Mouse (Mus musculus) T-helper 17 cell (primary cell): Measurements from ENCODE around the gene Osbp2.

ENCODE experiments used
- in situ Hi-C, 2 experiments: fragments of 300-600 bp; cut with MboI, MseI; formaldehyde crosslinking; loops; 1 replicate in 1 of 2; 2 replicates in 1 of 2; pipeline ENCODE4 v1.15.1; 2025; ENCODE audit warnings: high pct_unique_total_duplicates in 2 of 2

Gene Osbp2

DNA sequence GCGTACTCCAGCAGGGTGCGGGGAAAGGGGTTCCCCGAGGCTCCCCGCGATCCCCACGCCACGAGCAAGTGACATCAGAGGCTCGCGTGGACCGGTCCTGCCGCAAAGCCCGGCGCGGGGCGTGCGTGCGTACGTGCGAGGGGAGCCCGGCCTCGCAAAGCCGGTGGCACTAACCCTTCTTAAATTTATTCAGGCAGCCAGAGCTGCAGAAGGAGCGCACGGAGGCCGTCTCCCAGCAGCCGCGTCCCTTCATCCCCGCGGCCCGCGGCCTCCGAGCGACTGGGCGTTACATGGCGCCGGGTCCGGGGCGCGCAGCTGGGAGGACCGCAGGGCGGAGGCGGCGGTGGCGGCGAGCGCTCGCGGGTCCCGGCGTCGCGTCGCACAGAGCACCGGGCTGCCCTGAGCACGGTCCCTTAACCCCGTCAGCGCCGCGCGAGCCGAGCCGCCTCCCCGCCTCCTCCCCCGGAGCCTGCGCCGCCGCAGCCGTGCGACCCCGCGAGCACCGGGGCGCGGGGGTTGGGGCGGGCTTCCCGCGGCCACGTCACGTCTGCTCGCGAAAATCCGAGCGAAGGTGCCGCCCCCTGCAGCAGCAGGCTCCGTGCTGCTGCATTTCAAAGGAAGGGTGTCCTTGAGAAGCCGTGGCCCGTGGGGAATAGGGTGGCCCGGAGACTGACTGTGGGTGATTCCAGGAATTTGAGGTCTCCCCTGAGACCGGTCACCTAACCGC, 101.8 kb downstream of the Osbp2 start:
- in situ Hi-C loops = no loop called here

- in situ Hi-C loops = no loop called here
Observed at GRCm38 (mm10) chr11:3761339-3761738, 102.4 kb downstream of the Osbp2 start.

DNA sequence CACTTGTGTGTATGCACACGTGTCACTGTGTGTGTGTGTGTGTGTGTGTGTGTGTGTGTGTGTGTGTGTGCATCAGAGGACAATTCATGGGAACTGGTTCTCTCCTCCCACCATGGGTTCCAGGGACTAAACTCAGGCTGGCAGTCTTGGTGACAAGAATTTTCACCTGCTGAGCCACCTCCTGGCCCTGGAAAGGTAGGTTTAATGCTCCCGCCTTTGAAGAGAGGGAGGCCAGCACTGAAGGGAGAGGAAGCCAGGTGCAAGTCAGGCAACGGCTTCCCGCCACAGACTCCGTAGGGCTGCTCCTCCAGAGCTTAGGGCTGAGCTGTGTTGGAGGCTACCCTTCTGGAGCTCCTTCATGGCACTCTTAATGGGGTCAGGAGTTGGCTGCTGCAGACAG, 104.3 kb downstream of the Osbp2 start:
- in situ Hi-C loops = no loop called here

DNA sequence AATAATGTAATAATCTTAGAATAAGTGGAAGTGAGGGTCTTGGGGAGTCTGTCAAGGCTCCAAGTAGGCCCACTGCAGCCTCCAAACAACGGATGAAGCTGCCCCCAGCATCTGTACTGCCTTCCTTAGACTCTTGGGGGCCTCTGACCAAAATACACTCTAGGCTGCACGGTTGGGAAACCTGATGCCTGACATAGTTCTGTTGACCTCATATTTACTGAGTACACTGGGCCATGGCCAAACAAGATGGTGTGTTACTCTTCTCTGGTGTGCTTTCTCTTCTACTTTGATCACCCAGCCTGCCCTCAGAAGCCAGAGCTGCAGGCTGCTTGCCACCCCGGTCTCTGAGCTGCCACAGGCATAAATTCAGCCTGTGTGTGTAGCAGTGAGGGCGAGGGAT, 108.4 kb downstream of the Osbp2 start:
- in situ Hi-C loops = no loop called here

DNA sequence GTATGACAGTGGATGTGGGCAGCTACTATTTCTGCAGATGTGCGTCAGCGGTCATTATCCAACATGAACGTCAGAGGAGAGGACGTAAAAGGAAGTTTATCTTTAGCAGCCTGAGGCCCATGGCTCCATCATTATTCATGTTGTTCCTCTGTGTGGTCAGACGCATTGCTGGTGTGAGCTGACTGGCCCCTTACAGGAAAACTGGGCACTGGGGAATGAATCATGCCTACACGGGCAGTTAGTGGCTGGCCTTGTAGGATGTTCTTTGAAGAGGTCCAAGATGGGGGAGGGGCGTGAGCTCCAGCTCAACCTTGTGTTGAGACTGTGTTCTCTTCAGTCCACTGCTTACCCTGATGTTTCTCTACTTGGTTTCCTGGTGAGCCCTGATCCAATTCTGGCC, 109.0 kb downstream of the Osbp2 start:
- in situ Hi-C loops = no loop called here

GRCm38 (mm10) chr11:3753897-3754296, 109.8 kb downstream of the Osbp2 start:
- in situ Hi-C loops = no loop called here

DNA sequence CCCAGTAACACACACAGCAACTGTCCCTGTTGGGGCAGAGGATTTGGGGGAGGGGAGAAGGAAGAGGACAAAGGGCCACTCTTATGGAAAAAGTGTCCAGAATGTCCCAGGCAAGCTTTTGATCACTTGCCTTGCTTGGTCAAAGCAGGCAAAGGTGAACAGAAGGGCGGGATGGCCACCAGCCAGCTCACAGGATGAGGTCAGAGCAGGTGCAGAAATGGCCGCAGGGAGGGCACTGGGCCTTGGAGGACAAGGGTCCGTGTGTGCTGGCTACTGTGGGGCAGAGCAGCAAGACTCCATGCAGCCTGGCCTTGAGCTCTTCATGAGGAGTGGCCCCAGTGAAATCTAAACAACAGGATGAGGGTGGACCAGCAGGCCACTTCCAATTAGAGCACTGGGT, 110.9 kb downstream of the Osbp2 start:
- in situ Hi-C loops = no loop called here

DNA sequence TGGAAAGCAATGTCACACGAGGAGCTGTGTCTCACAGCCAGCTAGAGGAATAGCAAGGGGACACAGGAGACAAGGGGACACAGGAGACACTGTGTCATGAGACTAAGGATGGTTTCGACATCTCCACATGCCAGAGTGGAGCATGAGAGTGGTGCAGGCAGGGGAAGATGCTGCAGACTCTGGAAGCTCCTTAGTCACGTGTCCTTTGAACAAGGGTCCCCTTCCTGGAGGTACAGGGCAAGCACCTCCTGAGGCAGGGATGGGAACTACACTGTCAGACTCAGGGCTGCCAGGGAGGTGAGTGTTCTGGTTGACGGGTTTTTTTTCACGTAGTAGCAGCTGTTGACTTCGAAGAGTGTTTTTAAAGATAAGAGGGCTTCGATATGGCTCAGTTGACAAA, 113.9 kb downstream of the Osbp2 start:
- in situ Hi-C loops = no loop called here

GRCm38 (mm10) chr11:3742449-3742848, 121.3 kb downstream of the Osbp2 start:
- in situ Hi-C loops = no loop called here

GRCm38 (mm10) chr11:3741183-3741582, 122.5 kb downstream of the Osbp2 start:
- in situ Hi-C loops = no loop called here

DNA sequence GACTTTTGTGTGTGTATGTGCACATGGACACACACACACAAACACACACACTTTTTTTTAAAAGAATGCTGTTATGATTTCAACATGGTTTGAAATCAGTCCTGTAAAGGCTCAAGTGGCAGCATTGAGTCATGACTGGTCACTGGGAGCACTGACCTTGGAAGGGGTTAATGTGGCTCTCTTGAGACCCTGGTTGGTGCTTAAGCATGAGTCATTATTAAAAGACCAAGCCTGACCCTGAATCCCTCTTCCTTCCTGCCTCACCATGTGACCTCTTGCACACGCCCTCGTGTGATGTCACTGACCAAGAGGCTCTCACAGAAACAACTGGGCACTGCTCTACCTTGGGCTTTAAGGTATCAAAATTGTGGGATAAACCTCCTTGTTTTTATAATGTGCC, 124.9 kb downstream of the Osbp2 start:
- in situ Hi-C loops = no loop called here

DNA sequence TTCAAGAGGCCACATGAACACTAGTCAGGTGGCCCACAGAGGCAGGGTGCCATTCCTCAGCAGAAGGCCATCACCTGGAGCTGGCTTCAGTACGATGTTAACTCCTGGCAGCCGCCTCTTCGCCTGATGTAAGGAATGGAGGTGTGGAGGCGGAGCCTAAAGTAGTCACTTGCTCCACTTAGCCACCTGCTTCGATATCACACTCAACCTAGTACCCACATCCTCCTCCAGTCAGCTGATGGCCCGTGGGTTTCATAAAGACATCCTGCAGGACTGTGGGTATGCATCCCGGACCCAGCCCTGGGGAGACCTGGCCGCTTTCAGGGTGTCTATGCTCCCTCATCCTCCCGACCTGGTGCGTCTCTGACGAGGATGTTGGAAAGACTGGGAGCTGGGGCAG, 128.0 kb downstream of the Osbp2 start:
- in situ Hi-C loops = no loop called here

GRCm38 (mm10) chr11:3733933-3734636, 129.6 kb downstream of the Osbp2 start:
- in situ Hi-C loops = no loop called here

DNA sequence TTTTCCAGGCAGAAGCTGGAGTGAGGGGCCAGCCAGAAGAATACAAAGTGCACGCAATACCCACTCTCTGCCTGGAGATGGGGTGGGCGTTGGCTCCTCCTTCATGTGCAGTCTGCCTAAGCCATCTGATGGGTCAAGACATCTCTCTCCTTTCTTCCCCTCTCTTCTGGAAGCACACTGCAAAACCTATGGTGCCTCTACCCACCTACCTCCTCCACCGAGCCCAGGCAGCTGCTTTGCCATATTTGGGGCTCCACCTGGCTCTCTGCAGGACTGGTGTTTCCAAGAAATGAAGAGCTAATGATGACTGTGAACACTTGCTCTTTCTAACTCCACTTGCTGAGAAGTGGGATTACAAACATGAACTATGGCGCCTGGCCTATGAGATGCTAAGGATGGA, 132.2 kb downstream of the Osbp2 start:
- in situ Hi-C loops = no loop called here

GRCm38 (mm10) chr11:3727438-3728105, 136.1 kb downstream of the Osbp2 start:
- in situ Hi-C loops = no loop called here

- in situ Hi-C loops = no loop called here
Observed at GRCm38 (mm10) chr11:3725331-3726054, 138.2 kb downstream of the Osbp2 start.

DNA sequence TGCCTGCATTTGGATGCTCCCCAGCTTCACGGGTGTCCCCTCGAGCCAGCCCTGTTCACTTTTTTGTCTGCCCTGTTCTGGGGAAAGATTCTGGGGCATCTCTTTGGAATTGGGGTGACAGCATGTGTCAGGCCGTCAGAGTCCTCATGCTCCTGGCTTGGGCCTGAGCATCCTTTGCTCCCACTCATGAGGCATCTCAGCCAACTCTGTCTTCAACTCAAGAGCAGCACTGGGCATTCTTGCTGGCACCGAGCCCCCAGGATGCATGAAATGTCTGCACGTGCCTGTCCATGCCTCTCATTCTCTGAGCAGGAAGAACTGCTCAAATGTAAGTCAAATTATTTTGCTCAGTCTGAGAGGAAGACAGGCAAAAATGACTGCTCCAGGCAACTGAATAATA, 139.0 kb downstream of the Osbp2 start:
- in situ Hi-C loops = no loop called here

- in situ Hi-C loops = no loop called here
Observed at GRCm38 (mm10) chr11:3723910-3724309, 139.8 kb downstream of the Osbp2 start.

GRCm38 (mm10) chr11:3722861-3723260, 140.8 kb downstream of the Osbp2 start:
- in situ Hi-C loops = no loop called here

- in situ Hi-C loops = no loop called here
Observed at GRCm38 (mm10) chr11:3722036-3722435, 141.7 kb downstream of the Osbp2 start.

- in situ Hi-C loops = no loop called here
Observed at GRCm38 (mm10) chr11:3716662-3717061, 147.0 kb downstream of the Osbp2 start.

- in situ Hi-C loops = no loop called here
Observed at GRCm38 (mm10) chr11:3714486-3714885, 149.2 kb downstream of the Osbp2 start.
